Mouse (Mus musculus) CH12.LX (cell line): ENCODE results near the gene Scd4. TPM values are rescaled to one million over a fixed set of nuclear protein-coding genes. Genes with fewer than 3 reads are reported as not detected.

Experiments used
- DNase-seq: peaks from one replicate; pipeline ENCODE4 v3.0.0-alpha.2; 2013; ENCODE audit errors: extremely low read depth
- H3K27ac ChIP-seq: 2 replicates; pipeline ENCODE4 v1.5.1; 2012; ENCODE audit warnings: low read depth, mild to moderate bottlenecking, control low read depth, moderate library complexity; ENCODE audit not compliant: insufficient read depth
- H3K27me3 ChIP-seq: replicated peaks from 2 replicates; pipeline ENCODE3; 2012; ENCODE audit warnings: inconsistent platforms
- H3K36me3 ChIP-seq, 2 experiments: replicated peaks in 1 of 2; 2 replicates each; pipeline versions ENCODE3 to v1.6.1; 2012; ENCODE audit warnings: inconsistent platforms in 1 of 2, low read length in 1 of 2, mild to moderate bottlenecking in 1 of 2, mixed read lengths in 1 of 2, moderate library complexity in 1 of 2; ENCODE audit not compliant: control insufficient read depth in 1 of 2, insufficient read depth in 1 of 2
- H3K4me1 ChIP-seq, 2 experiments: 2 replicates each; pipeline ENCODE4 v1.6.1; 2012; ENCODE audit warnings: inconsistent platforms in 1 of 2, moderate library complexity in 1 of 2; ENCODE audit not compliant: insufficient read depth in 2 of 2, control insufficient read depth in 1 of 2
- H3K4me2 ChIP-seq: 2 replicates; pipeline ENCODE4 v1.6.1; 2012; ENCODE audit warnings: low read depth, mild to moderate bottlenecking, control low read depth; ENCODE audit not compliant: poor library complexity, insufficient read depth, severe bottlenecking
- H3K4me3 ChIP-seq, 3 experiments: fragments of 150-350 bp in 1 of 3; sonication (generic) in 1 of 3; replicated peaks in 1 of 3; 2 replicates each; pipeline versions ENCODE3 to v1.5.1; 2011 to 2012; ENCODE audit warnings: low read depth in 2 of 3, low read length in 2 of 3, mild to moderate bottlenecking in 2 of 3, moderate library complexity in 2 of 3, control low read depth in 1 of 3, improper control_type of control experiment in 1 of 3, inconsistent platforms in 1 of 3, mixed read lengths in 1 of 3; ENCODE audit not compliant: poor library complexity in 1 of 3
- H3K79me2 ChIP-seq: replicated peaks from 2 replicates; pipeline ENCODE4 v1.6.1; 2012; ENCODE audit warnings: mild to moderate bottlenecking, moderate library complexity; ENCODE audit not compliant: control insufficient read depth, poor library complexity, insufficient read depth, severe bottlenecking; ENCODE audit errors: extremely low read depth
- H3K9ac ChIP-seq: 2 replicates; pipeline ENCODE4 v1.6.1; 2012; ENCODE audit warnings: low read depth, mild to moderate bottlenecking, control low read depth, moderate library complexity; ENCODE audit not compliant: insufficient read depth
- H3K9me3 ChIP-seq: replicated peaks from 2 replicates; pipeline ENCODE3; 2012; ENCODE audit warnings: low read length, inconsistent platforms, mixed read lengths
- BHLHE40 ChIP-seq: IDR thresholded peaks from 2 replicates; pipeline ENCODE4 v1.6.1; 2011; ENCODE audit warnings: mild to moderate bottlenecking, low read depth, low read length, improper control_type of control experiment
- CHD1 ChIP-seq: IDR thresholded peaks from 2 replicates; pipeline ENCODE4 v1.6.1; 2012; ENCODE audit warnings: low read depth, low read length, improper control_type of control experiment, inconsistent platforms
- CHD2 ChIP-seq: IDR thresholded peaks from 2 replicates; pipeline ENCODE4 v1.6.1; 2011; ENCODE audit warnings: low read length, improper control_type of control experiment
- CTCF ChIP-seq, 2 experiments: IDR thresholded peaks in 1 of 2; conservative IDR thresholded peaks in 1 of 2; 2 replicates each; pipeline ENCODE4 v1.5.1; 2011 to 2012; ENCODE audit warnings: low read depth in 2 of 2, low read length in 2 of 2, improper control_type of control experiment in 1 of 2, inconsistent platforms in 1 of 2, mild to moderate bottlenecking in 1 of 2, moderate library complexity in 1 of 2
- E2F4 ChIP-seq: IDR thresholded peaks from 2 replicates; pipeline ENCODE4 v1.6.1; 2011; ENCODE audit warnings: low read depth, low read length, improper control_type of control experiment; ENCODE audit not compliant: insufficient replicate concordance
- ELF1 ChIP-seq: IDR thresholded peaks from 2 replicates; pipeline ENCODE4 v1.6.1; 2014; ENCODE audit warnings: low read depth, mild to moderate bottlenecking, inconsistent platforms, low read length, improper control_type of control experiment
- EP300 ChIP-seq: IDR thresholded peaks from 2 replicates; pipeline ENCODE4 v1.6.1; 2011; ENCODE audit warnings: low read length, improper control_type of control experiment
- ETS1 ChIP-seq: conservative IDR thresholded peaks from 2 replicates; pipeline ENCODE4 v1.6.1; 2012; ENCODE audit warnings: low read depth, mild to moderate bottlenecking, inconsistent platforms, low read length, improper control_type of control experiment, moderate library complexity
- GABPA ChIP-seq: IDR thresholded peaks from 2 replicates; pipeline ENCODE4 v1.6.1; 2012; ENCODE audit warnings: low read depth, low read length, improper control_type of control experiment, inconsistent platforms; ENCODE audit not compliant: insufficient replicate concordance
- HCFC1 ChIP-seq: IDR thresholded peaks from 2 replicates; pipeline ENCODE4 v1.6.1; 2012; ENCODE audit warnings: low read depth, mild to moderate bottlenecking, inconsistent platforms, low read length, improper control_type of control experiment
- IRF4 ChIP-seq: IDR thresholded peaks from 2 replicates; pipeline ENCODE4 v1.6.1; 2014; ENCODE audit warnings: low read depth, mild to moderate bottlenecking, inconsistent platforms, low read length, improper control_type of control experiment
- JUN ChIP-seq: IDR thresholded peaks from 2 replicates; pipeline ENCODE4 v1.6.1; 2011; ENCODE audit warnings: low read depth, mild to moderate bottlenecking, low read length, improper control_type of control experiment, moderate library complexity; ENCODE audit not compliant: insufficient read depth
- KAT2A ChIP-seq: IDR thresholded peaks from 2 replicates; pipeline ENCODE4 v1.6.1; 2012; ENCODE audit warnings: low read length, improper control_type of control experiment, inconsistent platforms; ENCODE audit not compliant: insufficient replicate concordance
- MAFK ChIP-seq: IDR thresholded peaks from 2 replicates; pipeline ENCODE4 v1.6.1; 2011; ENCODE audit warnings: low read length, improper control_type of control experiment; ENCODE audit not compliant: insufficient replicate concordance
- MAX ChIP-seq: IDR thresholded peaks from 2 replicates; pipeline ENCODE4 v1.6.1; 2011; ENCODE audit warnings: low read length, improper control_type of control experiment
- MAZ ChIP-seq: IDR thresholded peaks from 2 replicates; pipeline ENCODE4 v1.6.1; 2012; ENCODE audit warnings: low read depth, mild to moderate bottlenecking, inconsistent platforms, low read length, improper control_type of control experiment, moderate library complexity
- MXI1 ChIP-seq: IDR thresholded peaks from 2 replicates; pipeline ENCODE4 v1.6.1; 2011; ENCODE audit warnings: mild to moderate bottlenecking, low read depth, low read length, improper control_type of control experiment
- MYC ChIP-seq: IDR thresholded peaks from 2 replicates; pipeline ENCODE4 v1.6.1; 2011; ENCODE audit warnings: low read depth, mild to moderate bottlenecking, improper control_type of control experiment, low read length
- NELFE ChIP-seq: IDR thresholded peaks from 2 replicates; pipeline ENCODE4 v1.6.1; 2011; ENCODE audit warnings: low read depth, low read length, improper control_type of control experiment
- NRF1 ChIP-seq: IDR thresholded peaks from 2 replicates; pipeline ENCODE4 v1.6.1; 2014; ENCODE audit warnings: low read depth, mild to moderate bottlenecking, inconsistent platforms, low read length, improper control_type of control experiment, moderate library complexity
- PAX5 ChIP-seq: IDR thresholded peaks from 2 replicates; pipeline ENCODE4 v1.6.1; 2012; ENCODE audit warnings: low read length, inconsistent platforms, mixed read lengths
- POLR2A ChIP-seq: IDR thresholded peaks from 2 replicates; pipeline ENCODE4 v1.6.1; 2011; ENCODE audit warnings: low read depth, mild to moderate bottlenecking, improper control_type of control experiment, low read length
- POLR2AphosphoS2 ChIP-seq: IDR thresholded peaks from 2 replicates; pipeline ENCODE4 v1.6.1; 2011; ENCODE audit warnings: low read depth, low read length, improper control_type of control experiment
- RAD21 ChIP-seq: IDR thresholded peaks from 2 replicates; pipeline ENCODE4 v1.6.1; 2011; ENCODE audit warnings: low read depth, mild to moderate bottlenecking, low read length, improper control_type of control experiment, moderate library complexity
- SIN3A ChIP-seq: IDR thresholded peaks from 2 replicates; pipeline ENCODE4 v1.6.1; 2012; ENCODE audit warnings: low read length, improper control_type of control experiment, inconsistent platforms
- SMC3 ChIP-seq: IDR thresholded peaks from 2 replicates; pipeline ENCODE4 v1.6.1; 2011; ENCODE audit warnings: low read depth, low read length, improper control_type of control experiment
- TCF12 ChIP-seq: IDR thresholded peaks from 2 replicates; pipeline ENCODE4 v1.6.1; 2014; ENCODE audit warnings: low read depth, mild to moderate bottlenecking, inconsistent platforms, low read length, improper control_type of control experiment
- UBTF ChIP-seq: IDR thresholded peaks from 2 replicates; pipeline ENCODE4 v1.6.1; 2012; ENCODE audit warnings: low read depth, mild to moderate bottlenecking, inconsistent platforms, low read length, improper control_type of control experiment, moderate library complexity
- USF2 ChIP-seq: conservative IDR thresholded peaks from 2 replicates; pipeline ENCODE4 v1.6.1; 2011; ENCODE audit warnings: low read depth, low read length, improper control_type of control experiment
- ZC3H11A ChIP-seq: IDR thresholded peaks from 2 replicates; pipeline ENCODE4 v1.6.1; 2012; ENCODE audit warnings: low read depth, mild to moderate bottlenecking, inconsistent platforms, low read length, improper control_type of control experiment
- ZKSCAN1 ChIP-seq: IDR thresholded peaks from 2 replicates; pipeline ENCODE4 v1.6.1; 2012; ENCODE audit warnings: low read depth, inconsistent platforms, low read length, improper control_type of control experiment, borderline replicate concordance
- ZNF384 ChIP-seq: IDR thresholded peaks from 2 replicates; pipeline ENCODE4 v1.6.1; 2012; ENCODE audit warnings: low read depth, low read length, improper control_type of control experiment, inconsistent platforms
- dilution Hi-C: fragments of 300-500 bp; cut with MboI; formaldehyde crosslinking; loops from 2 replicates; pipeline ENCODE4 v1.14.3; 2020; ENCODE audit warnings: low sequenced_read_pairs; ENCODE audit not compliant: extremely low pct_unique_long_range_greater_than_20kb, extremely low pct_ligation_motif_present
- in situ Hi-C: fragments of 300-500 bp; cut with MboI; formaldehyde crosslinking; loops from 3 replicates; pipeline ENCODE4 v1.14.3; 2019; ENCODE audit warnings: low sequenced_read_pairs, low pct_ligation_motif_present, low pct_unique_long_range_greater_than_20kb, mixed read lengths
- polyA plus RNA-seq: library from polyadenylated mRNA; unstranded; fragments of >175 nt; gene quantifications from 2 replicates; pipeline ENCODE4 v1.2.1, GENCODE M21; 2012; ENCODE audit warnings: low read depth; ENCODE audit not compliant: insufficient read length
- total RNA-seq, 2 experiments: library from RNA; depleted of rRNA; stranded (reverse); fragments of 300-350 nt in 1 of 2; fragments of >200 nt in 1 of 2; gene quantifications; 2 replicates each; pipeline ENCODE4 v1.2.3; 2012 to 2014

Scd4 gene
- total and polyA plus RNA-seq, 3 experiments: 0.11 TPM; not detected in 2

- peaks cover 61% of the 10 kb centered on the region for H3K79me2 ChIP-seq
- peak overlapping the region; percentile 33; the same call in 1 of the 2 replicates for H3K27ac ChIP-seq
- peak overlapping the region; percentile 68 to 94 (median 92) for H3K4me3 ChIP-seq
- H3K27me3 ChIP-seq: no peaks in the 10 kb centered on the region
- in situ Hi-C loops (loop anchor here (5.0 kb wide), 1 partner anchor 48 kb away; no protein-coding TSS in a partner anchor), dilution Hi-C loops (no loop called here)
- peaks cover 48 to 53% of the 10 kb centered on the region in 2 experiments for H3K36me3 ChIP-seq
- H3K4me1 ChIP-seq: peaks cover 16 to 51% of the 10 kb centered on the region in 2 experiments
- H3K4me2 ChIP-seq: peak overlapping the region; percentile 85
- peak overlapping the region; percentile 68 for H3K9ac ChIP-seq
- TF ChIP-seq MXI1 (no peak), CHD1 (no peak; the same call in 1 of the 2 replicates), USF2 (no peak), ZKSCAN1 (no peak), HCFC1 (no peak), CHD2 (no peak), ETS1 (no peak), TCF12 (no peak), ZC3H11A (no peak), SIN3A (no peak), NRF1 (no peak), GABPA (no peak), RAD21 (no peak), ELF1 (no peak), BHLHE40 (no peak), PAX5 (no peak), MYC (no peak), MAFK (no peak)
- DNase-seq: no peak
- H3K9me3 ChIP-seq: no peaks in the 10 kb centered on the region
These were observed 37.6 kb upstream of the Scd4 start for GRCm38 (mm10) chr19:44295251-44295650.

GRCm38 (mm10) chr19:44295741-44296140 lies 37.2 kb upstream of the Scd4 start:
- peaks cover 20 to 53% of the 10 kb centered on the region in 2 experiments for H3K4me1 ChIP-seq
- H3K27ac ChIP-seq: no peak overlapping the region
- dilution Hi-C loops: no loop called here
- peaks cover 66% of the 10 kb centered on the region for H3K79me2 ChIP-seq
- peak overlapping the region; percentile 68 to 94 (median 92) for H3K4me3 ChIP-seq
- H3K27me3 ChIP-seq: no peaks in the 10 kb centered on the region
- peak overlapping the region; percentile 85 for H3K4me2 ChIP-seq
- peaks cover 53 to 58% of the 10 kb centered on the region in 2 experiments for H3K36me3 ChIP-seq
- H3K9ac ChIP-seq: peak overlapping the region; percentile 68
- in situ Hi-C loops: loop anchor here (5.0 kb wide), 1 partner anchor 48 kb away; no protein-coding TSS in a partner anchor
- H3K9me3 ChIP-seq: no peaks in the 10 kb centered on the region
- DNase-seq: peak; percentile 87
- TF ChIP-seq MAFK (0 out of 2 replicates have a peak, but pooled peaks have one; percentile 25), MYC (peak; percentile 87), SIN3A (peak; percentile 88), POLR2A (peak; percentile 6), GABPA (no peak), POLR2AphosphoS2 (no peak), USF2 (no peak), MXI1 (peak; percentile 68), NRF1 (no peak; the same call in 1 of the 2 replicates), ELF1 (peak; percentile 81), NELFE (peak; percentile 39; the same call in 1 of the 2 replicates), UBTF (no peak), HCFC1 (no peak; the same call in 1 of the 2 replicates), E2F4 (no peak), CHD2 (no peak), ZNF384 (no peak), MAZ (no peak), SMC3 (peak; percentile 81), JUN (no peak), TCF12 (peak; percentile 54; the same call in 1 of the 2 replicates), EP300 (no peak), CTCF (conservative IDR thresholded peaks at IDR 0.05 in 1 of 2, IDR thresholded peaks at IDR 0.05 in 1 of 2; ENCODE audit: low read depth in 2 of 2, low read length in 2 of 2) (peak; percentile 80 to 94), ZC3H11A (no peak), IRF4 (peak; percentile 55; the same call in 1 of the 2 replicates), KAT2A (0 out of 2 replicates have a peak, but pooled peaks have one; percentile 25), MAX (peak; percentile 91)
